Mouse (Mus musculus): ENCODE results near the gene Gm4216. TPM values are rescaled to one million over a fixed set of nuclear protein-coding genes. Genes with fewer than 3 reads are reported as not detected.

The Gm4216 gene
- not detected for total RNA-seq (2023)

GRCm38 (mm10) chr7:23019823-23020222 lies at the start of gene Gm4216:
Gene Gm4216 (minus strand): TSS chr7:23019923.

GRCm38 (mm10) chr7:23067356-23067755 lies 47.6 kb upstream of the Gm4216 start, which contains the start of gene Gm8720:
Gene Gm8720 (minus strand): TSS chr7:23067456.

GRCm38 (mm10) chr7:23055240-23055639 lies 35.5 kb upstream of the Gm4216 start, which contains the start of gene Vmn1r163:
Gene Vmn1r163 (plus strand): TSS chr7:23055540.

GRCm38 (mm10) chr7:22984573-22984972 lies 35.1 kb downstream of the Gm4216 start, which contains the start of gene Gm4214:
Gene Gm4214 (minus strand): TSS chr7:22984673.

Other genes with a start within 250 kb of the Gm4216 start
- gene Vmn1r158, start 229.1 kb downstream of the Gm4216 start, total RNA-seq (2023) = not detected
- not detected for gene Vmn1r159, start 176.3 kb downstream of the Gm4216 start, total RNA-seq (2023)
- gene Vmn1r160, start 148.7 kb downstream of the Gm4216 start, total RNA-seq (2023) = not detected
- not detected for gene Gm4214, start 35.2 kb downstream of the Gm4216 start, total RNA-seq (2023)
- not detected for gene Vmn1r163, start 35.6 kb upstream of the Gm4216 start, total RNA-seq (2023)
- not detected for gene Gm8720, start 47.5 kb upstream of the Gm4216 start, total RNA-seq (2023)
- gene Gm10662, start 124.6 kb upstream of the Gm4216 start, total RNA-seq (2023) = not detected
- not detected for gene Vmn1r165, start 197.4 kb upstream of the Gm4216 start, total RNA-seq (2023)
- gene Vmn1r166, start 231.8 kb upstream of the Gm4216 start, total RNA-seq (2023) = not detected

All from T-cell, adult 66 days (primary cell).